Mouse (Mus musculus) ES-E14 (cell line): ENCODE data around the gene Rrbp1.

Source experiments
- CHD2 ChIP-seq: IDR thresholded peaks from 2 replicates; pipeline ENCODE4 v1.6.1; 2014; ENCODE audit warnings: mild to moderate bottlenecking, low read depth, low read length, inconsistent platforms
- HCFC1 ChIP-seq: IDR thresholded peaks from 2 replicates; pipeline ENCODE4 v1.6.1; 2012; ENCODE audit warnings: low read length, inconsistent platforms, borderline replicate concordance; ENCODE audit not compliant: insufficient read depth

DNA sequence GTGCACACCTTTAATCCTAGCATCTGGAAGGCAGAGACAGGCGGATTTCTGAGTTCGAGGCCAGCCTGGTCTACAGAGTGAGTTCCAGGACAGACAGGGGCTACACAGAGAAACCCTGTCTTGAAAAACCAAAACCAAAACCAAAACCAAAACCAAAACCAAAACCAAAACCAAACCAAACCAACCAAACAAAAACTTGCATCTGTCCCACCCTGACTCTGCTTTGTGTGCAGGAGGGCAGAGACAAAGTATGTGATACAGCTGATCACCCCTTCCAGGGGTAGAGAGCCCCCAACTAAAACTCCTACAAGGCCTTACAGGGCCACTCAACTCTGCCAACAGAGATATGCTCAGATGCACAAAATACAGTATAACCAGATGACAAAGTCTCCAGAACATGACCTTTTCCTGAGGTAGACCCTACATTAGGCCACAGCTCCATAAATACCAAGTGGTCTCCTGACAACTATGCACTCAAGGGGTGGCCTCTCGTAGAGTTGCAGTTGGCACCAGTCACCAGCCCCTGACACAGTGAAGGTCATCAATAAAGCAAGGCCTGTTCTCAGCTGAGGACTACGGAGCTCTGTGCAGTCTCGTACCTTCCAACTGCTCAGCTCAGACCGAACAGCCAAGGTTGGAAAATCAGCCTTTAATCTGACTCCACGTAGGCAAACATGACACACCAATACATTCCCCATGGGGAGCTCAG, 18.9 kb downstream of the Rrbp1 start:
- TF ChIP-seq CHD2 = no peak
- TF ChIP-seq HCFC1 = no peak
